Mouse (Mus musculus) embryo, embryonic 11.5 days (tissue): Measurements from ENCODE around the gene Rnasek.

ENCODE experiments used
- DNase-seq: peaks from one replicate; pipeline ENCODE4 v3.0.0-alpha.2; 2012; ENCODE audit warnings: low read depth, low spot score

Rnasek gene

GRCm38 (mm10) chr11:70239541-70240279, at the start of gene Rnasek, which contains the start of gene Gm21988:
Gene Rnasek, minus strand, starts transcription at chr11:70239842.
Gene Gm21988, minus strand, starts transcription at chr11:70239830.
- DNase-seq = peak; percentile 75

GRCm38 (mm10) chr11:70289236-70289635, 49.6 kb upstream of the Rnasek start:
- no peak for DNase-seq

- no peak for DNase-seq
These were observed 48.5 kb upstream of the Rnasek start for GRCm38 (mm10) chr11:70288102-70288501.

DNA sequence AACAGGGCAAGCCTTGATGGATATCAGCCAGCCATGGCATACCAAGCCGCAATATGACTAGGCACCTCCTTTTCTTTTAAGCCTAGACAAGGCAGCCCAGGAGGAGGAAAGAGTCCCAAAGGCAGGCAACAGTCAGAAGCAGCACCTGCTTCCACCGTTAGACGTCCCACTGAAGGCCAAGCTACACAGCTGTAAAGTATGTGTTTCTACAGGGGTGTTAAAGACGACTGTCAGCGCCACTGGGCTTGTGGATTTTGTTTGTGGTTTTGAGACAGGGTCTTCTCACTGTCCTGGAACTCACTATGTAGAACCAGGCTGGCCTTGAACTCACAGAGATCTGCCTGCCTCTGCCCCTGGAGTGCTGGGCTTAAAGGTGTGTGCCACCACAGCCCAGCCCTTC, 46.0 kb upstream of the Rnasek start:
- DNase-seq = no peak

- no peak for DNase-seq
These were observed 45.1 kb upstream of the Rnasek start for GRCm38 (mm10) chr11:70284757-70285156.

GRCm38 (mm10) chr11:70283666-70284065, 44.0 kb upstream of the Rnasek start:
- DNase-seq = no peak

DNA sequence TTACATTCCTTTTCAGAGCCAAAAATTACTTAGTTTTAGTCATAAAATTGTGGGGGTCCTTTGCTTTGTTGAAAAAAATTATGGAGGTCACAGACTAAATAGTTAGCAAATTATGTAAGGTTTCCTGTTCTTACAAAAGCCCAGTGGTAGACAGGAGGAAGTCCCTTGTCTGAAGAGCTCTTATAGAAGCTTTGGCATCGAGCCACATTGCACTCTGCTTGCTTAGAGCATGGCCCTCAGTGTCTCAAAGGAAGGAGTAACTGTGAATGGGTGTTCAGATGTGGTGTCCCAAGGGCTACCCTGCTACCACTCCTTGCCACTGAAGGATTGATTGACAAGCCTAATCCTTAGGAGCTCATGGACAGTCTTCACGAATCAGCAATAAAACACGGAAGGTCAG, 40.8 kb upstream of the Rnasek start:
- DNase-seq = no peak

GRCm38 (mm10) chr11:70278961-70279360, 39.3 kb upstream of the Rnasek start:
- DNase-seq = no peak

DNA sequence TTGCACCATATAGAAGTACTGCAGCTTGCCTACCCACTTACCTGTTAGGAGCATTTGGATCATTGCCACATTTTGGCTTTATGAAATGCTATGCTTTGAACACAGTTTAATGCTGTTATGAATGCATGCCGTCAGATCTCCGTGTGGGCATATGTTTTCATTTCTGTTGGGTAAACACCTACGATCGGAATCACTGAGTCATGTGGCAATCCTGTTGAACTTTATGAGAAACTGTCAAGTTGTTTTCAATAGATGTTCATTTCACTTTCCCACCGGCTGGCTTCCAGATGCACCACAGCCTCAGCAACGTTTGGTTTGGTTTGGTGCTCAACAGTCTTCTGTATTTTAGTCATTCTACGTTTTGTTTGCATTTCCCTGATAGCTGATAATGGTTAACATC, 32.0 kb upstream of the Rnasek start:
- no peak for DNase-seq

DNA sequence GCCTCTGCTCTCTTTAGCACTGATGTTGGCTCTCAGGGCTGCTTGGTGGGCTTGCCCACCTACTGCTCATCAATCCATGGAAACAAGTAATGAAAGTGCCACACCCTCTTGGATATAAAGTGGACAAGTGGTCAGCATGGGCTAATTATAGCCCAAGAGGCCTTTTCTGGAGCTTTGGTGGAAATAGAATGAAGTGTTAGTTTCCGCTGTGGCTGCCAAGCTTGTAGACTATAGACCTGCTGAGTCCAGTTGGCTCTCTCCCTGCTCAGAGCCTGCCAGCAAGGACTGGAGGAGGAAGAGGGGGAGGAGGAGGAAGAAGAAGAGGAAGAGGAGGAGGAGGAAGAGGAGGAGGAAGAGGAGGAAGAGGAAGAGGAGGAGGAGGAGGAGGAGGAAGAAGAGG, 26.8 kb upstream of the Rnasek start:
- no peak for DNase-seq

- no peak for DNase-seq
These were observed 26.2 kb upstream of the Rnasek start for GRCm38 (mm10) chr11:70265819-70266218.

DNA sequence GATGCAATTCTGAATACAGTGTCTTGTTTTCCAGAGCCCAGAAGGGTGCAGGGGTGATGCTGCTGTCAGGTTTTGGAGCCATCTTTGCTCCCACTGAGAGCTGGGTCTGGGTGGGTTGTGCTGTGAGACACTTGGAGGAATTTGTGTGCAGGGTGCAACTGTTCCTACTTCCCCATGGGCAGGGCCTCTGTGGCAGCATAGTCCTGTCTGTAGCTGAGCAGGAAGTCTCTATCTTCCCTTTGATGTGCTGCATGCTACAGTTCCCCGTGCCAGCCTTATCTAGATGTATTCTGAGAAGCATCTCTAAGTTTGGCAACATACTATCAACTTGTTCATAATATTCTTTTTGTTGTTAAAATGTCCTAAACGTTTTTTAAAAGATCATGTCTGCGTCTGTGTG, 25.6 kb upstream of the Rnasek start:
- no peak for DNase-seq

DNA sequence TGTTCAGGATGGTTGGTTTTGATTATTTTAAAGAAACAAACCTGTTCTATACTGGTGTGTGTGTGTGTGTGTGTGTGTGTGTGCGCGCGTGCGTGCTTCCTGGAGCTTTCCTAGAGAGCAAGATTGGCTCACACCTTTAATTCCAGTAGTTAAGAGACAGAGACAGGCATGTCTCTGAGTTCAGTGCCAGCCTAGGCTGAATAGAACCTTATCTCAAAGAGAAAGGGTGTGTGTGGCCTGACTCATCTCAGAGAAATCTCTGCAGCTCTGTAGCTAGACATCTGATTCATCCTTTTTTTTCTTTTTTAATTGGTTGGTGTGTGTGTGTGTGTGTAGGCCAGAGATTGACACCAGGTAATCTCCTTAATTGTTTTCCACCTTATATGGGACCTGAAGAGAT, 19.4 kb upstream of the Rnasek start:
- DNase-seq = no peak

DNA sequence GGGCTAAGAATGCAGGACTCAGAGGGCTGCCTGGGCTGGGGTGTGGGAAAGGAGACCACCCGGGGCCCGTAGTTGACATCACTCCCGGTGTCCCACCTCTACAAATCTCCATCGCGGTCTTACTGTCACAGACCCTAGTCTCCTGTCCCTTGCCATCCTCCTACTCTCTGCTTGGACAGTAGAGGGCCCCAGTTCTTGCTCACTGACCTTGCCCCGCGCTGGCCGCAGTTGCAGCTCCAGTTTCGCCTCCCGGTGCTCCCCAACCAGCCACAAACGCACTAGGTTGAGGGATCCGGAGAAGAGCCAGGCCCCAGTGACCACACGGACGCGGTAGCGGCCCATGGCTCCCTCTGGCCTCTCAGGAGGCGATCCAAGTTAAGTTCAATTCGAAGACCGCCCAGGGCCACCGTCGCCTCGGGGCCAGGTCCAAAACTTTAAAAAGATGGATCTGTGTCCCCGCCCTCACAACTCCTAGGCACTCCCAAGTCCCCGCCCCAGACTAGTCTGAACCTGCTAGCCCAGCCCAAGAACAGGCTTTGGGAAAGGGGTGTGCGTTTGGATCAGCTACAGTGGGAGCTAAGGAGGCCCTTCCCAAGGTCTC, 15.4 kb upstream of the Rnasek start, which contains the start of gene Alox12:
Gene Alox12, minus strand, starts transcription at position 423 of the 601 bp plus-strand sequence.
- DNase-seq = no peak

DNA sequence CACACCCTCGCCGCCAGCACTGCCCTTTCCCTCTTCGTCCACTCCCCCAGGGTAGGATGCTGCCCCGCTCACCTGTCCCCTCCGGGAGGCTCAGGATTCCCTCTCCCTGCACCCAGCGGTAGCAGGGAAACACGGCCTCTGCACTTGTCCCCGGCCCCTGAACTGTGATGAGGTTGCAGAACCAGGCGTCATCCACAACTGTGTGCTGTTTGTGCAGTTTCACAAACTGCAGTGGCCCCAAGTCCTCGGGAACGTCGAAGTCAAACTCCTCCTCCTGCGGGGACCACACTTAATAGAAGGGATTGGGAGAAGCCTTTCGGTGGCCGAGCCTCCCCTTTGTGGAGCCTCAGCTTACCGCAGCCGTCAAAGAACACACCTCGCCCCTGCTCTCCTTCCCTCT, 14.7 kb upstream of the Rnasek start:
- no peak for DNase-seq

DNA sequence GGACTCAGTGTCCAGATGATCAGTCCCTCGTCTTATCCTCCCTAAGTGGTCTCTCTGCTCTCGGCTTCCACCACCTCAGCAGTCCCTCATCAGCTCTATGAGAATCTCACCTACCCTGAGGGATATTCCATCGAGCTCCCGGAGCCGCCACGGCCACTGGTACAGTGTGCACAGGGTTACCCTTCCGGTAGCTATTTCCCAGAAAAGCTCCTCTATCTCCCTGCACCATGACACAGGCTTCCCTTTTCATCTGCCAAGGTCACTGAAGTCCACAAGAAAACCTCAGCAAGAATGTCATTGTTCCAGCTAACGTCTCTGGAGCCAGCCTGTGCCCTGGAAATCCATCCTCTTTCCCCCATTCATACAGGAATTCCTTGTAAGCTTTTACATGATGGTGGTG, 12.2 kb upstream of the Rnasek start:
- DNase-seq = no peak

GRCm38 (mm10) chr11:70250150-70250549, 10.5 kb upstream of the Rnasek start:
- DNase-seq = no peak

GRCm38 (mm10) chr11:70247136-70247845, 7.6 kb upstream of the Rnasek start:
- DNase-seq = no peak

DNA sequence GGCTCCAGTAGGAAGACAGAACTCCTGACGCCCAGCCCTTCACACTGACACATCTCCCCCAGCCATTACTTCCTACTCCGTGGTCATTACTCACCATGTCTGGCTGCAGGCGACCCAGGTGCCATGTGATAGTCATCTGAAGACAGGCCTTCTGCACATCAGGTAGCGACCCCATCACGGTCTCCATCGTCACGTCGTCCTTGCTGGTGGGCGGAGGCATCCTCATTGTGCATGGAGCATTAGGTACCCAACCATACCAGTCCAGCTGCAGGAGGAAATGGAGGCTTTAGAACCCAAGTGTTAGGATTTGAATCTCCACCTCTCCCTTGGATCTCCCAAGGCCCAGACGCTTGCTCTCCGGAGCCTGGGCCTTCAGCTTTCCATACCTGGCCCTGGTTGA, 2.9 kb upstream of the Rnasek start:
- DNase-seq = no peak

DNA sequence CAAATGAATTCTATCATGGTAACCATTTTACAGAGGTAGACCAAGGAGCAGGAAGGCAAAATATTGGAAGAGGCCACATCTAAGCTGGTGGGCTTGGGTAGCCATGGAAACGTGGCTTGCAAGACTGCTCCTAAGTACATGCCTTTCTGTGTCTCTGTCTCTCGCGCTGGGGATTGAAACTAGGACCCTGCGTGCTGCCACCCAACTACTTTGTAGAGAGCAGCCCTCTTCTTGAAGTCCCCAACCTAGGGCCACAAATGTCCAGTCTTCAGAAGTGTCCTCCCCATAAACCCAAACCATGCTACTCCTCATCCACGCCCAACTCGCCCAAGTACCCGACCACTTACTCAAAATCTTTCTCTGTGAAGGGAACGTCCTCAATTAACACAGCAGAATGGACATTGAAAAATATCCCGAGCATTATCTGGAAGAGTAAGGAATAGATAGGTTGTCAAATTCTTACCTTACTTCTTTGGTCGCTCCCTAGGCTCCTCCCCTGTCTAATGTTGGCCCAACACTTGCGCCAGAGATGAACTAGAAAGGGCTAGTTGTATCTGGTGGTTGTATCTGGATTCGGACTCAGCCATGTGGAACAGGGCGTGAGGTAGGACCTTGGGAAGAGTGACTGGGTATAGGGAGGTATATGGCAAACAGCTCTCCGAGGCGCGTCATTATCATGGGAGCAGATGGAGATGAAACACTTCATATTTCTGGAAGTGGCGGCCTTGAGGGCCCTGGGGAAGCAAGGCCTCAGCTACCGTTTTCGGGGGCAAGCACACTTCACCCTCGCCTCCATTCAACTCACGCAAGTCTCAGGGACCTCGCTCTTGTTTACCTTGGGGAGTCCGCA, 826 bp downstream of the Rnasek start:
- DNase-seq = no peak

DNA sequence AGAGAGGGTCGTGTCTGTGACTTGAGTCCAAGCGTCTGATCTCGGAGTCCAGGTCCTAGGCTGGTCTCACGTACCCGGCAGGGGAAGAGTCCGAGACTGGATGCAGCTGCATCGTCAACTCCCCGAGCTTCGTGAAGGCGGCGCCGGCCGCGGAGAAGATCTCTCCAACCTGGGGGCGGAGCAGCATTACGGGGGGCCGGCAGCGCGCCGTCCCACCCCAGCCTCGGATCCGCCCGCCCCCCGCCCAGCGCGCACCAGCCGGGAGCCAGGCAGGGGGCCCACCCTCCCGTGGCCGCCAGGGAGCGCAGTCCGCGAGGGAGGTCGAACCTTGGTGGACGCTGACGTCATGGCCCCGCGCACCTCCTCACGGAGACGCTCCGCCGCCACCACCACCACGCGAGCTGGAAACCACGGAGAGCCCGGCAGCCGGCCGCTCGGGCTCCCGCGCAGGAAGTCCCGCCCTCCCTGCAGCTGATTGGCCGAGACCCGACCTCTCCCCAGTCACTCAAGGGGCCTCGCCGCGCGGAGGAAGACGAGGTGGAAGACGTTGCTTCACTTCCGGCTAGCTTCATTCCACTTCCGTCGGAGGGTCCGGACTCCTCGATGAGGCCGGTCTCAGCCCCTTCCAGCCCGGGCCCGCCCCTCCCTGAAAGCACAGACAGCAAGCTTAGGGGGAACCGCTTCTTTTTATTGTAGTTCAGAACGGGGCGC, 2.0 kb downstream of the Rnasek start, which contains the start of gene 0610010K14Rik:
Gene 0610010K14Rik, minus strand, starts transcription at position 458 of the 711 bp plus-strand sequence.
- peak; percentile 91 for DNase-seq
